Mouse (Mus musculus) activated CD4-positive, CD25-positive, alpha-beta regulatory T cell, adult 9 weeks (primary cell): ENCODE results near the gene Mettl15. TPM values are rescaled to one million over a fixed set of nuclear protein-coding genes. Genes with fewer than 3 reads are reported as not detected.

Source experiments
- polyA plus RNA-seq: library from polyadenylated mRNA; unstranded; fragments of 100-300 nt; shearing (Covaris generic); gene quantifications from one replicate; pipeline ENCODE4 v1.2.1, GENCODE M21; 2017

The Mettl15 gene
- polyA plus RNA-seq = 12.9 TPM

DNA sequence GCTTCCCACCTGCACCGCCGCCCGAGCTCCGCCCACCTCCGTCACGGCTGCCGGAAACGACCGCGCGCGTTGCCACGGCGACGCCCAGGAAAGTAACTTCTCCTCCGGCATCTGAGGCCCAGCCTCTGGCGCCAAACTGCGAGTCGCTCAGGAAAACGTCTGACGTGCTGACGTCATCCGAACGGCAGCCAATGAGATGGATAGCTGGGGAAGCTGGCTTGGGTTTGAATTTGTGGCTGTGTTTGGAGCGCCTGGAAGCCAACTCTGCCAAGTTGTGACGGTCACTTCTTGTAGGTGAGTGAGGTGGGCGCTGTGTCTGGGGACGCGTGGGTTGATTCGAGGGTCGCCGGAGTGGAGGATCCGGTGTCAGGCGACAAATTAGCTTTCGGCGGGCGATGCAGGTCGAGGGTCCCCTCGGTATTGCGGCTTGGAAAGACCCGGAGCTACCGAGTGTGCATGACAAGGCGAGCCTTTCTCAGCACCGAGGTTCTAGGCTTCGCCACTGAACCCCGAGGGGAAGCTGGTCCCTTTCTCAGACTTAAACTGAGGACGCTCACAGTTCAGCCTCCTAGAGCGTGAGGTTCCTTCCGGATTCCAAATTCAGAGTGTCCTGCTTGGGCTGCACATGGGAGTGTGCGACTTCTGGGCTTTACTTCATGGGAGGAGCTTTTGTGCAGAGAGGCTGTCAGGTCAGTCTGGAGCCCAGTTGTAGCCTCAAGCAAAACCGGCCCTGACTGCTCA is at the start of gene Mettl15, which contains the start of gene Kif18a:
Gene Mettl15, minus strand, starts transcription at position 149 of the 741 bp plus-strand sequence.
Gene Kif18a, plus strand, starts transcription at position 139 of the 741 bp plus-strand sequence.

Other genes with a start within 250 kb of the Mettl15 start
- 4.4 TPM for gene Kif18a, start within 50 bp of the Mettl15 start, polyA plus RNA-seq